Mouse (Mus musculus) midbrain, embryonic 12.5 days (tissue): ENCODE results near the gene Pgs1. TPM values are rescaled to one million over a fixed set of nuclear protein-coding genes. Genes with fewer than 3 reads are reported as not detected.

Experiments
- ATAC-seq: fragments of 200-750 bp; cut with Nextera tagmentation; 2 replicates; pipeline ENCODE4 v1.8.0; 2017; ENCODE audit warnings: low read depth, moderate TSS enrichment, moderate library complexity; ENCODE audit not compliant: low FRiP score
- H3K27ac ChIP-seq: fragments of 300-500 bp; sonication (generic); replicated peaks from 2 replicates; pipeline ENCODE4 v1.5.1; 2016; ENCODE audit warnings: mild to moderate bottlenecking
- H3K27me3 ChIP-seq: fragments of 300-500 bp; sonication (generic); 2 replicates; pipeline ENCODE4 v1.6.1; 2016; ENCODE audit warnings: mild to moderate bottlenecking
- H3K36me3 ChIP-seq: fragments of 300-500 bp; sonication (generic); 2 replicates; pipeline ENCODE4 v1.6.1; 2016
- H3K4me1 ChIP-seq: fragments of 300-500 bp; sonication (generic); 2 replicates; pipeline ENCODE4 v1.6.1; 2016
- H3K4me2 ChIP-seq: fragments of 300-500 bp; sonication (generic); replicated peaks from 2 replicates; pipeline ENCODE4 v1.6.1; 2016; ENCODE audit warnings: mild to moderate bottlenecking, moderate library complexity
- H3K4me3 ChIP-seq: fragments of 300-500 bp; sonication (generic); 2 replicates; pipeline ENCODE4 v1.5.1; 2016; ENCODE audit warnings: mild to moderate bottlenecking
- H3K9ac ChIP-seq: fragments of 300-500 bp; sonication (generic); replicated peaks from 2 replicates; pipeline ENCODE4 v1.6.1; 2016; ENCODE audit warnings: mild to moderate bottlenecking, moderate library complexity
- H3K9me3 ChIP-seq: fragments of 300-500 bp; sonication (generic); 2 replicates; pipeline ENCODE4 v1.6.1; 2016; ENCODE audit warnings: mild to moderate bottlenecking
- whole genome bisulfite sequencing: fragments of 180-500 bp; shearing (Covaris S2); methylation state at CpG from one replicate; pipeline ENCODE4 v1.1.7; 2016; 5-methylcytosine and 5-hydroxymethylcytosine counted together
- polyA plus RNA-seq: library from polyadenylated mRNA; unstranded; fragments of >200 nt; fragmentation: Nextera tagmentation; extraction: Ambion mirVana; gene quantifications from 2 replicates; pipeline ENCODE4 v1.2.1, GENCODE M21; 2016

The Pgs1 gene
- polyA plus RNA-seq, 1 experiment from 2014 or later, result 48.9 TPM

DNA sequence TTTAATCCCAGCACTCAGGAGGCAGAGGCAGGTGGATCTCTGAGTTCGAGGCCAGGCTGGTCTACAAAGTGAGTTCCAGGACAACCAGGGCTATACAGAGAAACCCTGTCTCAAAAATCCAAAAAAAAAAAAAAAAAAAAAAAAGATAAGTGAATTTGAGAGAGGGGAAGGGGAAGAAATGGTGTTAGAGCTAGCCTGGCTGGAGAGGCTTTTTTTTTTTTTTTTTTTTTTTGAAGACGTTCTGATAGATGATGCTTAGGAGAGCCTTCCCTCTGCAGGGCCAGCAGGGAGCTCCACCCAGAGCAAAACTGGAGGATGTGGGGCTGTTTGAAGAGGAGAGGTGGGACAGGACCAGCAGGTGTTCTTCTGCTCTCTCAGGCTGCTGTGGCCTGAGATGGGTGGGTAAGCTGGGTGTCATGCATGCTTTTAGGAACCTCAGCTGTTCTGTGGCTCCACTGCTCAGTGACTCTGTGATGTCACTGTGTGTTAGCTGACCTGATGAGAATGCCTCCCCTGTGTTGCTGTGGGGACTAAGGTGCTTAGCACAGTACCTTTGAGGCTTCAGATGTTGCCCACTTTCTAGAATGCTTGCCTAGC lies 14.3 kb upstream of the Pgs1 start:
- ATAC-seq, result no peak
- H3K9me3 ChIP-seq, result no peaks in the 10 kb centered on the region
- whole genome bisulfite sequencing, result 96% methylated on average over 1 of the region's 2 CpGs
- no peak overlapping the region for H3K4me2 ChIP-seq
- peaks cover 35% of the 10 kb centered on the region for H3K27me3 ChIP-seq
- no peak overlapping the region for H3K4me3 ChIP-seq
- H3K4me1 ChIP-seq, result peaks cover 53% of the 10 kb centered on the region
- H3K36me3 ChIP-seq, result no peaks in the 10 kb centered on the region
- no peak overlapping the region for H3K27ac ChIP-seq
- H3K9ac ChIP-seq, result no peak overlapping the region

DNA sequence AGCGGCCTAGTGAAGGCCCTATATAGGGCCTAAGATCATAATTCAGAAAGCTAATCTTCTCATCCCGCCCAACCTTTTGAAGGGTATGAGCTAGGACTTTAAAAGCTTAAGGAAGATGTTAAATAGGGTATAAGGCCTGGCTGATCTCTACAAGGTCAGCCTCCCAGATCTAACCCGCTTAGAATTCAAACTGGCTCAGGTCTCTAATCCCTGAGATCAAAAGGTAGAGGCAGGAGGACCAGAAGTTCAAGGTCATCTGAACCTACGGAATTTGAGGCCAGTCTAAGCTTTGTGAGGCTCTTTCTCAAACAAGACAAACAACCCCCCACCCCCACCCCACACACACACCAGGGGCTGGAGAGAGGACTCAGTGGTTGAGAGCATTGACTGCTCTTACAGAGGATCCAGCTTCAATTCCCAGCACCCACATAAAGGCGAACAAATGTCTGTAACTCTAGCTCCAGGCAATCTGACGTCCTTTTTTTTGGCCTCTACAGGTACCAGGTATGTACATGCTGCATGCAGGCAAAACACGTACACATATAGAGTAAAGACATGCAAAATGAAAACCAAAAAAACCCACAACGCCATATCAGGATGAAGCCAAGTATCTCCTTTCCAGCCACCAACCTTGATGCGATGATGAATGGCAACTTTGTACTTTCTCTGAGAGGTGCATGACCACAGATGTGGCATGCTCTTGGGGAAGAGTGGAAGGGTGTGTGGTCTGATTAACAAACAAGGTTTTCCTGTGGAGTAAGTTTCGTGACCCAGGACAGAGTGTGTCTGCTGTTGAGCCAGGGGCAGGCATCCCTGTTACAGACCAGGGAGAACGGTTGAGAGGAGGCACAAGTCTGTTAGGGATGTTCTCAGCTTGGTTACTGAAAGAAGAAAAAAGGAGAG lies 13.2 kb upstream of the Pgs1 start:
- Histone ChIP-seq H3K4me1 (peaks cover 42% of the 10 kb centered on the region), H3K27ac (no peak overlapping the region), H3K27me3 (peaks cover 29% of the 10 kb centered on the region), H3K9me3 (no peaks in the 10 kb centered on the region), H3K4me3 (no peak overlapping the region), H3K9ac (no peak overlapping the region), H3K36me3 (no peaks in the 10 kb centered on the region), H3K4me2 (no peak overlapping the region)
- ATAC-seq, result no peak
- 45% methylated on average over 11 of the region's 11 CpGs for WGBS

DNA sequence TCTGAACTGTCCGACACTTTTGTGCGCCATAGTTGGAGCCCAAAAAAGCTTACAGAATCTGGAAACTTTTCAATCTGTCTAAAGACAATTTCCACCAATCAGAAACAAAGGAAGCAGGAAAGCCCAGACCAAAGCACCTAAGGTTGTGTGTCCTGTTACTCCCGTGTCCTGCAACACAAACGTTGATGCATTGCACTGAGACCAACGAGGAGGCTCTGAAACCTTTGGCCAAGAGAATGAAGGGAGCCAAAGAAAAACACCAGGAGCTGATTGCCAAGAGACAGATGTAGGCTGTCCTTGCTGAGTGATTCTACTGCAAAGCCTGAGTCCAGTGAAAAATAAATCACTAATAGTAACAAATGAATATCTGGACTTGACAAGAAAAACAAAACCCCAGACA lies 12.5 kb upstream of the Pgs1 start:
- H3K4me3 ChIP-seq, result no peak overlapping the region
- H3K27ac ChIP-seq, result no peak overlapping the region
- no peak for ATAC-seq
- H3K9me3 ChIP-seq, result no peaks in the 10 kb centered on the region
- H3K9ac ChIP-seq, result no peak overlapping the region
- no peak overlapping the region for H3K4me2 ChIP-seq
- 41% methylated on average over 5 of the region's 5 CpGs for WGBS
- peaks cover 25% of the 10 kb centered on the region for H3K27me3 ChIP-seq
- no peaks in the 10 kb centered on the region for H3K36me3 ChIP-seq
- H3K4me1 ChIP-seq, result peaks cover 35% of the 10 kb centered on the region

DNA sequence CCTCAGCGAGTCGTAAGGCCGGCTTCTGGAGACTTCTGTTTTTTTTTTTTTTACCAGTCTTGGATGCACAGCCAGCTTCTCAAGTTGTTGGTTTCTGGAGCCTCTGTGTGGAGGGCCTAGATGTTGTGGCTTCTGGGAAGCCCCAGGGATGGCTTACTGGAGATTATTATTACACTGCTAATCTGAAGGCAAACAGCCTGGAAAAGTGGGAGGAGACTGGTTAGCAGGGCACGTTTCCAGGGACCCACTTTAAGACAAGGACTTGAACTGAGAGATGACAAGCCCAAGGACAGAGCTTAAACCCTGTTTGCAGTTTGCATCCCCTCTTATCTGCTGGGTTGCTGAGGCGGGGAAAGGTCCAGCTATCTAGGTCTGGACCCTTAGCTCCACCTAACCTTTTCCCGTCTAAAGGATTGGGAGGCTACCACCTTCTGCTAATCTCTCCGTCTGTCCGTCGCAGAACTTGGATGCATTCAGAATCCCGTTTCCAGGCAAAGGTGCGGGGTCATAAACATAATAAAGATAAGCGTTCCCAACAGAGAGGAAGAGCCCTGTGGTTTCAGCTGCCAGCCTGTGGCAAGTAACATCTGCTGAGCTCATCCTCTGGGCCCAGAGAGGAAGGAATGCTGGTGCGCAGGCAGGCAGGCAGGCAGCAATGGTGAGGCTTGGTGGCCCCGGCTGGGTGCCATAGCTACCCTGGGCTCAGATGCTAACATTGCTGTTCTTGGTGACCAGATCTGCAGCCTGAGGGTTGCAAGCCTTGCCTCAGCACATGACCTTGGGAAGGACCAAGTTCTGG lies 11.6 kb upstream of the Pgs1 start:
- Histone ChIP-seq H3K4me2 (no peak overlapping the region), H3K4me1 (peaks cover 34% of the 10 kb centered on the region), H3K9ac (no peak overlapping the region), H3K27me3 (peaks cover 28% of the 10 kb centered on the region), H3K27ac (peak overlapping the region; percentile 94), H3K4me3 (no peak overlapping the region), H3K36me3 (no peaks in the 10 kb centered on the region), H3K9me3 (no peaks in the 10 kb centered on the region)
- 11% methylated on average over 14 of the region's 14 CpGs for WGBS
- no peak for ATAC-seq

DNA sequence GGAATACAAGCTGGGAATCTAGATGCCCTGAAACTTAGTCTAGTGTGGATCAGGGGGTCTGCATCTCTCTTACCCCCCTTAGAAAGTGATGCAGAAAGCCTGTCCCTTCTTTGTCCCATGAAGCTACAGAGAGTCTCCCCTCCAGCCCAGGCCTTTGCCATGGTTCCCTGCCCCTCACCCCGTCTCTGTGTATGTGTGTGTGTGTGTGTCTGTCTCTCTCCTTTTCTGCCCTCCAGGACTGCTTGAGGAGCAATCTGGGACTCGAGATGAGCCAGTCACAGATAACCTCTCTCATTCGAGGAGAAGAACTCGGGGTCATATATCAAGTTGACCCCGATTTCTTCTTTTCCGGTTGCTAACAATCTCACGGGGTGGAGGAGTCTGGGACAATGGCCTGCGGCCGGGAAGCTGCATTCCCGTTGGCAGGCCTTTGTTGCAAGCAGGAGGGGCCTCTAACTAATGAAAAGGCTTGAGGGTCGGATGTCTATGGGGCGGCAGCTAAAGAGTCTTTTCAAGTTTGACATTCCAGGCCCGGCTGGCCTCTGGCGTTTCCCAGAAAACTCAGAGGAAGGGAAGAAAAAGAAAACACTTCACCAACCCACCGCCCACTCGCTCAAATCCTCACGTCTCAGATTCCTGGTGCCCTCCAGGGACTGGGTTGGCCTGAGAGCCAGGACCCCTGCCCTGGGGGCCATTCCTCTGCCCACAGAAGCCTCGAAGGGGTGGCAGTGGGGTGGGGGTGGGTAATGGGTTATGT lies 10.7 kb upstream of the Pgs1 start:
- H3K4me3 ChIP-seq, result no peak overlapping the region
- peaks cover 24% of the 10 kb centered on the region for H3K27me3 ChIP-seq
- no peak overlapping the region; the same call in 1 of the 2 replicates for H3K9ac ChIP-seq
- H3K27ac ChIP-seq, result peak overlapping the region; percentile 94
- WGBS, result under 1% methylated on average over 18 of the region's 18 CpGs
- peak; percentile 72 for ATAC-seq
- H3K4me2 ChIP-seq, result peak overlapping the region; percentile 32
- H3K4me1 ChIP-seq, result peaks cover 33% of the 10 kb centered on the region
- H3K36me3 ChIP-seq, result no peaks in the 10 kb centered on the region
- H3K9me3 ChIP-seq, result no peaks in the 10 kb centered on the region

DNA sequence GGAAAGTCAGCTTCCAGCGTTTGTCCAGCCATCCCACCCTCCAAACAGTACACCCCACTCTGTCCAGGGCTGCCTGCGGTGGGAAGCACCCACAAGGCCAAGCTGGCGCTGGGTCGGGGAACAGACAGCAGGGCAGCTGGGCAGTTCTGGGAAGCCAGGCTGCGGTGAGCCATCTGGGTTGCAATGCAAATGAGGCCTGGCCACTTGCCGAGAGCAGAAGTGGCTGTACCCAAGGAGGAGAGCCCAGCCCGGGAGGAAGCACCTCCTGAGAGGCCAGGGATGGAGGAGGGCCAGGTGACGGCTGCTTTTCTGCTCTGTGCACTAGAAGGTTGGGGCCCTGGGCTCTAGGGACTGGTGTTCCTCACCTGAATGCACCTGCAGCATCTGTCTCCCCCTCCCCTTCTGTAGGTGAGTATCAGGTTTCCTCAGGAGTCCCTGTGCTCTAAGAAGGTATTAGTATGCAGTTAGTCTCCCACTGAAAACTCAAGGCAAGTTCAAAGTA lies 10.0 kb upstream of the Pgs1 start:
- H3K4me1 ChIP-seq, result peaks cover 33% of the 10 kb centered on the region
- no peak overlapping the region for H3K4me3 ChIP-seq

DNA sequence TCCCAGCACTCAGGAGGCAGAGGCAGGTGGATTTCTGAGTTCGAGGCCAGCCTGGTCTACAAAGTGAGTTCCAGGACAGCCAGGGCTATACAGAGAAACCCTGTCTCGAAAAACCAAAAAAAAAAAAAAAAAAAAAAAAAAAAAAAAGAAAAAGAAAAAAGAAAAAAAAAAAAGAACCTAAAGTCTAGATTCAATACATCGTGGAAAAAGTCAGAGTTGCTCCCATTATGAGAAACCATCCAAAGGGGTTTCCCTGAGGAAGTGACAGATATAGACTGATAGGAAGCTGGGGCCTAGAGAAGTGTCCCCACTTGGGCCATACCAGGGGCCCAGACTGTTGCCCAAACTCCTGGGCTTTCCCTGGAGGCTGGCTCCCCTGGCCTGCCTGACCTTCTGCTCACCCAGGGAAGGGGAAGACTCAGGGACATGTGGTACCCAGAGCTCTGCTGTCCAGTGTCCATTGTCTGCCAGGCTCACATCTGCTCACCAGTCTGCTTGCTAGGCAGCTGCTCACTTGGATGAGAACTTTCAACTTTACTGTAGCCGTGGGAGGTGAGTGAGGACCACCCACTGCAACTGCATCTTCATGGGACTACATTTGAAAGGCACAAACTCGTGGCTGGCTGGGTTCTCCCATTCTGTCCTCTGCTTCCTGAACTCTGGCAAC lies 8.3 kb upstream of the Pgs1 start:
- no peak for ATAC-seq
- Histone ChIP-seq H3K4me2 (no peak overlapping the region), H3K36me3 (no peaks in the 10 kb centered on the region), H3K9ac (no peak overlapping the region), H3K4me1 (peaks cover 33% of the 10 kb centered on the region), H3K9me3 (no peaks in the 10 kb centered on the region), H3K27me3 (peaks cover 14% of the 10 kb centered on the region), H3K27ac (no peak overlapping the region), H3K4me3 (no peak overlapping the region)
- WGBS, result 63% methylated on average over 4 of the region's 5 CpGs

More for the DNA sequence above, 10.0 kb upstream of the Pgs1 start:
- Histone ChIP-seq H3K9me3 (no peaks in the 10 kb centered on the region), H3K27me3 (peaks cover 21% of the 10 kb centered on the region), H3K9ac (peak overlapping the region; percentile 39; the same call in 1 of the 2 replicates), H3K27ac (peak overlapping the region; percentile 94), H3K4me2 (peak overlapping the region; percentile 32), H3K36me3 (no peaks in the 10 kb centered on the region)
- peak; percentile 61 for ATAC-seq
- 0% methylated on average over 8 of the region's 8 CpGs for WGBS

DNA sequence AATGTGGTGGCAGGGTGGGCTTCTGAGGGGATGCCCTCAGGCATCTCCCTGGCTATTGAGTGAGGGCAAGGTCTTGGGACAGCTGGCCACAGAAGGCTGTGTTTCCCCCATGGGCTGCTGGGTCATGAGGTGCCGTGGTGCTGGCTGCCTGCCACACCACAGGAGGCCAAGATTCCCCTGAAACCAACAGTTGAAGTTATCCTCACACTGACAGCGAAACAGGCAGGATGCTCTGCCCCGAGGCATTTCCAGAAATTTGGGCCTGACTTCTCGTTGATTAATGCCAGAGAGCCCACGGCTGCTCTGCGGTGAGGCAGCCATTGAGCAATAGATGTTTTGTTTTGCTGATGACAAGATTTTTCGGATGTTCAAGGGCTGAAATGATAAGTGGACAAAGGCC lies 6.7 kb upstream of the Pgs1 start:
- 83% methylated on average over 7 of the region's 7 CpGs for WGBS
- no peak overlapping the region for H3K9ac ChIP-seq

DNA sequence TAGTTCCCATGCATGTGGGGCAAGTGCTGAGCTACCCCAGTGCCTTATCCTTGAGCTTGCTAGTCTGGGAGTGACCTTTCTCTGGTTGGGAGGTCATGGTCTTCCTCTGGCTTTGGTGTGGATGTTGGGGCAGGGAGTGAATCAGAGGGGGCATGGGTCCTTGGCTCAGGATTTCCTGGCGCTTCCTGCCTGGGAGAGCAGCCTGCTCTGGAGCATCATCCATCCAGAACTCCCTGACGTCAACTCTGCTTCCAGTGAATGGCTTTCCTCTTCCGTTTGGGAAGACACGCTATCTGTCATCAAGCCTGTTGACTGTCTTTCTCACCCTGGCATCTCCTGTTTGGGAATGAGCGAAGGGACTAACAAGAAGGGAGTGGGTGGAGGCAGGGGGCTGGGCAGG lies 3.7 kb upstream of the Pgs1 start:
- no peak for ATAC-seq
- H3K4me1 ChIP-seq, result peaks cover 10% of the 10 kb centered on the region
- H3K27me3 ChIP-seq, result peaks cover 4% of the 10 kb centered on the region; the same call in 1 of the 2 replicates
- no peaks in the 10 kb centered on the region for H3K9me3 ChIP-seq
- WGBS, result 81% methylated on average over 5 of the region's 5 CpGs
- no peak overlapping the region for H3K27ac ChIP-seq
- H3K9ac ChIP-seq, result no peak overlapping the region
- H3K4me3 ChIP-seq, result no peak overlapping the region
- H3K4me2 ChIP-seq, result no peak overlapping the region
- no peaks in the 10 kb centered on the region for H3K36me3 ChIP-seq

More for the DNA sequence above, 6.7 kb upstream of the Pgs1 start:
- H3K27ac ChIP-seq, result no peak overlapping the region
- ATAC-seq, result no peak
- no peaks in the 10 kb centered on the region for H3K9me3 ChIP-seq
- H3K4me2 ChIP-seq, result no peak overlapping the region
- H3K4me1 ChIP-seq, result peaks cover 24% of the 10 kb centered on the region
- no peak overlapping the region for H3K4me3 ChIP-seq
- H3K36me3 ChIP-seq, result no peaks in the 10 kb centered on the region
- H3K27me3 ChIP-seq, result peaks cover 9% of the 10 kb centered on the region; the same call in 1 of the 2 replicates

DNA sequence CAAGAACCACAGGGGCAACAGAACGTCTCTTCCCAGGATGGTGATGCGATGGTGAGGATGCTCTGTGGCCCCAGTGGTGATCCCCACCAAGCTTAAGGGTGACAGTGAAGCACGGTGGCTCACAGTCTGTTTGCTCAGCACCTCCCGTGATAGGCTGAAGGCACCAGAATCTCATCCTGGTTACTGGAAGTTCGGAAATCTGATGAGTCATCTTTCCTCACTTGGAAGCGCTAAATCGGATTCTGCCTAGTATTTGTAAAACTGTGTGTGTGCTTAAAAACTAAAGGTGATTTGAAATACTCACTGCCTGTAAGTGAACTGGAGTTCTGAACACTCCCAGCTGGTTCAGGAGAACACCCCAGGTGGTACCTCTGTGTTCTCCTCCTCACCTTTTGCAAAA lies 2.3 kb upstream of the Pgs1 start:
- Histone ChIP-seq H3K27me3 (peaks cover 4% of the 10 kb centered on the region; the same call in 1 of the 2 replicates), H3K4me2 (no peak overlapping the region), H3K9me3 (no peaks in the 10 kb centered on the region), H3K4me3 (no peak overlapping the region), H3K27ac (no peak overlapping the region), H3K36me3 (no peaks in the 10 kb centered on the region), H3K9ac (no peak overlapping the region), H3K4me1 (peaks cover 20% of the 10 kb centered on the region)
- no peak for ATAC-seq
- WGBS, result 74% methylated on average over 7 of the region's 7 CpGs

DNA sequence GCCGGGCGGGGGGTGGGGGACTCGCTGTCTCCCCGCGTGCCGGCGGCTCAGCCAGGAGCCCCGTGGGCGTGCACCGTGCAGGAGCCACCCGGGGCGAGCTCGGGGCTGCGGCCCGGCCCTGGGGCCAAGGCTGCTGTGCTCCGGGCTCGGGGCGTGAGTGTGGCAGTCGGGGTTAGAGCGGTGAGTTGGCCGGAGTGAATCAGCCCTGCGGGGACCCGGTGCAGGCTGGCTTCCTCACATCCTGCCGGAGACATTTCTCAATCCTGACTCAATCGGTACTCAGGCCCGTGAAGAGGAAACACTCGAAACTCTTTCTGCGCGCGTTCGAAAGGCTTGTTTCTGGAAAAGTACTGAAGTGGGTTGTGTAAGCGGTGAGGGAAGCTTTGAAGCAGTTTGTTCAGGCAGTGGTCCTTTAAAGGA lies 950 bp downstream of the Pgs1 start:
- Histone ChIP-seq H3K27me3 (no peaks in the 10 kb centered on the region), H3K4me1 (peaks cover 50% of the 10 kb centered on the region), H3K9me3 (no peaks in the 10 kb centered on the region), H3K4me3 (peak overlapping the region; percentile 100), H3K9ac (peak overlapping the region; percentile 96), H3K27ac (peak overlapping the region; percentile 76), H3K4me2 (peak overlapping the region; percentile 87), H3K36me3 (no peaks in the 10 kb centered on the region)
- WGBS, result under 1% methylated on average over 30 of the region's 32 CpGs
- peak; percentile 74 for ATAC-seq
